Mouse (Mus musculus) urinary bladder, postnatal 36 days (tissue): ENCODE results near the gene Spib.

Experiments
- DNase-seq, 2 experiments: peaks; one replicate each; pipeline ENCODE4 v3.0.0; 2022; ENCODE audit warnings: low spot score in 2 of 2, mixed read lengths in 1 of 2

Gene Spib

GRCm38 (mm10) chr7:44487936-44488335, 43.9 kb downstream of the Spib start:
- no peak for DNase-seq

DNA sequence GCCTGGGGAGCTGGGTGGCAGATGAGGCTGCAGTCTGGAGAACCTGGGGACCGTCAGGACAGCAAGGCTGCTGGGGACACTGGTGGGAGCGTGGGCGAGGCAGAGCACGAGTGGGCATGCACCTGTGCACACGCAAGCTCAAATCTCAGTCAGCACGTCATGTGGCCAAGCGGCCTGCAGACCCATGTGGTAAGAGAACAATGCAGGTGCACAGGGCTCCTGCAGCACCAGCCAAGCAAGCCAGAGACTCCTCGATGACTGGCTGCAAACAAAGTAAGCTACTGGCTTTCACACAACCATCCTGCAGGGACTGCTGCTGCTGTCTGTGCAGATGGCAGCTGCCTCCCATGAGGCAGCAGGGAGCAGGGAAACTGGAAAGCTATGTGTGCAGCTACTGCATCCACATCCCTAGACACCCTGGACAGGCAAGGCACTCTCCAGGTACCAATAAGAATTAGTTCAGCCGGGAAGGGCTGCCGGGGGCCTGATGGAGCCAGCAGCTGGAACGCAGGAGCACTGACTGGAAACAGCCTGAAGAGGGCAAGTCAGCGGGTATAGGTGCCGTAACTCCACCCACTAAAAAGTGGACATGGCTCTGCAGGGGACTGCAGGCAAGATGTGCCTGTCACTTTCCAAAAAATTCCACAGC, 44.8 kb downstream of the Spib start:
- no peak for DNase-seq

DNA sequence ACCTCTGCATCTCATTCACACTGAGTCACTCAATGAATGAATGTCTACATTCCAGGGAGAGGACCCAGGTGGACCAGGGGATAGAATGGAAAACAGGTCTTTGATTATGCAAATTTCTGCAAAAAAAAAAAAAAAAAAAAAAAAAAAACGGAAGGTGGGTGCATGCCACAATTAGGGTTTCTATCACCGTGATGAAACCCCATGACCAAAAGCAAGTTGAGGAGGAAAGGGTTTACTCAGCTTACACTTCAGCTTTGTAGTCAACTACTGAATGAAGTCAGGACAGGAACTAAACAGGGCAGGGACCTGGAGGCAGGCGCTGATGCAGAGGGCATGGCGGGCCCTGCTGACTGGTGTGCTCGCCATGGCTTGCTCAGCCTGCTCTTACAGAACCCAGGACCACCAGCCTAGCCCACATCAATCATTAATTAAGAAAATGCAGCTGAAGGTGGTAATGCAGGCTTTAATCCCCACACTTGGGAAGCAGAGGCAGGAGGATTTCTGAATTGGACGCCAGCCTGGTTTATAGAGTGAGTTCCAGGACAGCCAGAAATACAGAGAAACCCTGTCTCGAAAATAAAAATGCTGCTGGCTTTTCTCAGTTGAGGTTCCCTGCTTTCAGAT, 46.2 kb downstream of the Spib start:
- DNase-seq: no peak

- DNase-seq: peak; percentile 58 to 64
Observed at GRCm38 (mm10) chr7:44484841-44485571, 46.9 kb downstream of the Spib start.

DNA sequence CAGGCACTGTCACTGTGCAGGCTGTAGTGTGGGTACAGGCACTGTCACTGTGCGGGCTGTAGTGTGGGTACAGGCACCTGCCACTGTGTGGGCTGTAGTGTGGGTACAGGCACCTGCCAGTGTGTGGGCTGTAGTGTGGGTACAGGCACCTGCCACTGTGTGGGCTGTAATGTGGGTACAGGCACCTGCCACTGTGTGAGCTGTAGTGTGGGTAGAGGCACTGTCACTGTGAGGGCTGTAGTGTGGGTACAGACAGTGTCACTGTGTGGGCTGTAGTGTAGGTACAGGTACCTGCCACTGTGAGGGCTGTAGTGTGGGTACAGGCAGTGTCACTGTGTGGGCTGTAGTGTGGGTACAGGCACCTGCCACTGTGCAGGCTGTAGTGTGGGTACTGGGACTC, 47.8 kb downstream of the Spib start:
- DNase-seq: no peak

DNA sequence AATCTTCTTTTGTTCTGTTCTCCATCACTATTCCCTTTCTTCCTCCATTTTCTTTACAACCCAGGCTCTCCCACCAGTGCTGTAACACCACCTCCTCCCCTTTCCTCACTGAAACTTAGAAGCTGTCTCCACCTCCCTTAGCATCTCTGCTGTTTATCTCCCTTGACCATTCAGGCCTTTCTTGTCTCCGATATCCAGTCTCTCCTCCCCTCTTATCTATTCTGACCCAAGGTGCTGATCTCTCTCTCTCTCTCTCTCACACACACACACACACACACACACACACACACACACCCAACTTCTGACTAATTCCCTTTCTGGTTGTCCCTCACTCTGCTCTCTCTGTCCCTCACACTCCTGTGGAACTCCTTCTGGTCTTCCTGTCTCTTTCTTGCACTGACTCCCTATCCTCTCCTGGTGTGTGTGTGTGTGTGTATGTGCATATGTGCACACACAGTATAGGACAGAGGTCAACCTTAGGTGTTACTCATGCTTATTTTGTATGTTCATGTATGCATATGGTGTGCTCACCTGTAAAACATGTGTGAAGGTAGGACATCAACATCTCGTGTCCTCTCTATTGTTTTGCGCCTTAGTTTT, 48.9 kb downstream of the Spib start:
- no peak for DNase-seq
